Mouse (Mus musculus) spleen, postnatal 36 days (tissue): Measurements from ENCODE around the gene Slc16a10.

Source experiments
- DNase-seq, 2 experiments: peaks; one replicate each; pipeline ENCODE4 v3.0.0; 2022; ENCODE audit warnings: low spot score in 2 of 2, mixed read lengths in 1 of 2

Gene Slc16a10

GRCm38 (mm10) chr10:40068595-40068994 lies 73.5 kb downstream of the Slc16a10 start:
- peak; percentile 49 to 56 for DNase-seq

DNA sequence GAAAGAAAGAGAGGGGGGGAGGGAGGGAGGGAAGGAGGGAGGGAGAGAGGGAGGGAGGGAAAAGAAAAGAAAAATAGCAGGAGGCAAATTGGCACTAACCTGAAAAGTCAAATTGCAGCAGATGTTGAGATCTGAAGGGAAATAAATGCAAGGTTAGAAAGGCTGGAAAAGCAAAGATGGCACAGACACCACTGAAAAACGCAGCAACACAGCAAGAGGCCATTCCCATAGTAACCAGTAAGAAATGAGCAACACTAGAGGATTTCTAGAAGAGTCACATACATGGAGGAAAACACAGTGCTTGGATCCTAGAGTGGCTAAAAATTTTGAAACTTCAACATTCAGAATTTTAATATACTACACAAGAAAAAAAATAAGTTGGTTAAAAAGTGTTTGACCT lies 74.5 kb downstream of the Slc16a10 start:
- no peak for DNase-seq

DNA sequence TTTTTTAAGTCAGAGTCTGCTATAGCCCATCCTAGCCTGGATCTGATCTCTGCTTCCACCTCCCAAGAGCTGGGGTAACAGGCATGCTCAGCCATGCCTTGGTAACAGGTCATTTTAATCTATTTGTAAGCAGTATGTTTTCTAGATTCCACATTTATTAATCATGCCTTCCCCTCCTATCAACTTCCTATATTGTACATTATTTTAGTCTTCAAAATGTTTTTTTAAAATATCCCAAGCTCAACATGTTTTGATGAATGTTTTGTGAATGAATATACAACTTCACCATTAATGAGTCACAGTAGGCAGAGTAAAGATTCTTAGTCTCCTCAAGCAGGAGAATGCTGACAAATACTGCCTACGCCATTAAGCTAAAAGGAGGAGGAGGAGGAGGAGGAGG lies 75.0 kb downstream of the Slc16a10 start:
- DNase-seq = no peak

DNA sequence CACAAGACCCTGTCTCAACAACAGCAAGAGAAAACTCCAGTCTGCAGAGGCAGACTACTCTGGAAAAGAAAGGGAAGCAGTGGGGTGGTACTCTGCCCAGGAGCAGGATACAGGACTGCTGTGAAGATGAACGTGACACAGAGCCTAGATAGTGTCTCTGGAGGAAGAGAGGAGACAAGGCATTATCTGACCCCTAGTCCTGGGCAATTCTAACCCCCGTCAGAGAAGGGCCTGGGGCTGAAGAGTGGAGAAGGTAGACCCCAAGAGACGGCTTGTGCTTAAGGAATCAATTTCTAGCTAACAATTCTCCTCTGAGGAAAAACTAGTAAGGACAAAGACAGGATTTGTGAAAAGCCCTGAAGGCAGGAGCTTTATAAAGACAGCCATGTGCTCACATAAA lies 76.7 kb downstream of the Slc16a10 start:
- no peak for DNase-seq

DNA sequence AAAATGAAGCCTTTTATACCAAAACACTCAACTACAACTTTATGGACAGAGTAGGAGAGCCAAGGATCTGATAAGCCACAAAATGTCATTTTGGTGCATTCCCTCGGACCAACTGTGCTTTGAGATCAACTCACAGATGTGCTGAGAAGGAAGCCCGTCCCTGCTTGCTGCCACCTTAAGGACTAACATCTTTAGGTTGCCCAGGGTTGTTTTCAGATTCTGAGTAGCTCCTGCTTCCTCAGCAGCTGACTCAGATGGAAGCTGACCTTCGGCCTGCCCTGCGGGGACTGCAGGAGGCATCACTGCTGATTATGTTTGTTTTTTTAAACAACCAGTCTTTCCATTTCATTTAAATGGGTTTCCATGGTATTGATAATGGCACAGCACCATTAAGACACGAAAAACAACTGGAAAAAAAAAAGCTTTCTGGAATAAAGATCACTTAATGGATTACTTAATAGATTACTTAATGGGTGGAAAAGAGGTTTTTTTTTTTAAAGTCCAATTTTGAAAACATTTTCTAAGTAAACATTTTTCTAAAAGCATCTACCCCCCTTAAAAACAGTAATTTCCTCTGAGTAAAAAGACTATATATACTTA lies 78.7 kb downstream of the Slc16a10 start:
- no peak for DNase-seq

- DNase-seq = no peak
Measured at GRCm38 (mm10) chr10:40062812-40063211, 79.2 kb downstream of the Slc16a10 start.

DNA sequence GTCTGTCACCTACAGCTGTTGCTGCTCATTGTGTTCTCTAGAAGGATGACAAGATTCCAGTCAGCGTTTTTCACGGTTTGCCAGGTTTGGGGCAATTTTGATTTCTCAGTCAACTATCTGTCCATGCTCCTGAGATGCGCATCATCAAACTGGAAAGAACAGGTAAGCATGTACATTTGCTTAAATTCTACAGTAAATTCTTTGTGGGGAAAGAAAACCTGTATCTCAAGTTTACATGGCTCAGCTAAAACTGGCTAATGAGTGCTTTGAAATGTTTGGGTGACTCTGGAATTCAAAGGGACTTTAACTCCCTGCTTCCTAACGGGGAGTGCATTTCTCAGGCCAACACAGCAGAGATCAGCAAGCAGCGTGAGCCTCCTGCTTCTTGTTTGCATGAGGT lies 80.1 kb downstream of the Slc16a10 start:
- no peak for DNase-seq

- no peak for DNase-seq
Measured at GRCm38 (mm10) chr10:40058786-40059120, 83.3 kb downstream of the Slc16a10 start.

- no peak for DNase-seq
Measured at GRCm38 (mm10) chr10:40058062-40058785, 83.8 kb downstream of the Slc16a10 start.

DNA sequence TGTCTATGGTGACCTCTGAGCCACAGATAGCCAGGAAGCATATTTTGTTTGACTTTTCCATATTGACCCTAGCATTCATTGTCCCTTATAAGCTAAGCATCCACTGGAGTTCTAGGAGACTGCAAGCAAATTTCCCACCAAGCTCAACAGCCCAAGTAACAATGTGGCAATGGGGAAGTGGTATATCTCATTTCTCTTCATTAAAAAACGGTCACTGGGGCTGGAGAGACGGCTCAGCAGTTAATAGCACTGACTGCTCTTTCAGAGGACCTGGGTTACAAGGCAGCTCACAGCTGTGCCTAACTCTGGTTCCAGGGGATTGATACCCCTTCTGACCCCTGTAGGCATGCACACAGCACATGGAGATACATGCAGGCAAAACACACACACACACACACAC lies 84.4 kb downstream of the Slc16a10 start:
- no peak for DNase-seq

DNA sequence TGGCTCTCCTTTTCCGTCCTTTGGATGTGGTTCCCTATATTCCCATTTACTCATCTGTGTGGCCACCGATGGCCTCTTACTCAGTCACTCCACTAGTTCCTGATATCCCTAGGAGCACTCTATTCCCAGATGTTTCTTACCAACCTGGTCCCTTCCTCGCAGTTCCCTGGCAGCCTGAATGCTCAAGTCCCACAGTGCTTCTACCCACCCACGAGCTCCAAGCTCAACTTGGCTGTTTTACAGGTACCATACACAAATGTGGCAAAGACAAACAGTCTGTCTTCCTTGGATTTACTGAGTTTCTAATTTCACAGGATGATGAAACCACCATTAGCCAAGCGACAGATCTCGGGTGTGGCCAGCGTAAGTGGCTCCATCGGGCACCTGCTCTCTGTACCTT lies 87.6 kb downstream of the Slc16a10 start:
- no peak for DNase-seq

DNA sequence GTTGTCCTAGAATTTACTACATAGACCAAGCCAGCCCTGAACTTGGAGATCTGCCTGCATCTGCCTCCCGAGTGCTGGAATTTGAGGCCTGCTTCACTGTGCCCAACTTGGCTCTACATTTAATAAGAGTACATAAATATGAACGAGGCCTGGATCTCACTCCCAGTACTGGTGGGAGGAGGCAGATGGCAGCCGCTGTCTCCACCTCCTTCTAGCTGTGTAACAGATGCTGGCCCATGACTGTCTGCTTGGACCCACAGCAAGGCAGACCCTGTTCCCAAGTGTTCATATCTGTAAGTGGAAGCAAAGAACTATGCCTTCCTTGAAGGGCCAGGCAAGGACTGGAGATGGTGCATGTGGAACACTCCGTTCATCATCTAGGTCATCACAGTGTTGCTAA lies 88.2 kb downstream of the Slc16a10 start:
- DNase-seq = no peak

DNA sequence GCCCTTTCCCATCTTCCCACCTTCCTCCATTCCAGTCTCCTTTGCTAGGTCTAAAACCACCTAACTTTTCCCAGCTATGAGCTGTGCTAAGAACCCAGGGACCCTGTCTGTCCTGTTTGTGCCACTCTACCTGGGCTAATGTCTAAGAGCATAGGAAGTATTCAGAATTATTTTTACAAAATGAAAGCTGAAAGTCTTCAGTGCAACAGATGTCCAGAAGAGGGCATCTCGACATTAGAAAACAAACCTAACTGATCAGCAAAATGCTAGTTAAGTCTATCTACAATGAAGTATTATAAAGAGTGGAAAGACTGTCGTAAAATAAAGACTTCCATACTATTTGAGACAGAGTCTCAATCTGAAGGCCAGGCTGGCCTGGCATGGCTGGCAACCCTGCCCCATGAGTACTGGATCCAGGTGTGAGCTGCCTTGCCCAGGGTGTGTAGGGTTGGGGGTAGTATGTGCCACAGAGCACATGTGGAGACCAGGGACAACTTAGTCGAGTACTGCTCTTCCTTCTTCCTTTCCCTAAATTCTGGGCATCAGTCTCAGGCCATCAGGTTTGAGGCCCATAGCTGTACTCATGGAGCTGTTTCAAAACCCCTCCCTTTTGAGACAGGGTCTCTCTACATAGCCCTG lies 88.7 kb downstream of the Slc16a10 start:
- peak in 1 of 2 experiments; percentile 24 for DNase-seq

GRCm38 (mm10) chr10:40051997-40052396 lies 90.1 kb downstream of the Slc16a10 start:
- no peak for DNase-seq

- DNase-seq = no peak
Measured at GRCm38 (mm10) chr10:40050763-40051162, 91.3 kb downstream of the Slc16a10 start.

- DNase-seq = no peak
Measured at GRCm38 (mm10) chr10:40041339-40041738, 100.7 kb downstream of the Slc16a10 start.

- DNase-seq = no peak
Measured at GRCm38 (mm10) chr10:40036686-40037560, 105.1 kb downstream of the Slc16a10 start.

DNA sequence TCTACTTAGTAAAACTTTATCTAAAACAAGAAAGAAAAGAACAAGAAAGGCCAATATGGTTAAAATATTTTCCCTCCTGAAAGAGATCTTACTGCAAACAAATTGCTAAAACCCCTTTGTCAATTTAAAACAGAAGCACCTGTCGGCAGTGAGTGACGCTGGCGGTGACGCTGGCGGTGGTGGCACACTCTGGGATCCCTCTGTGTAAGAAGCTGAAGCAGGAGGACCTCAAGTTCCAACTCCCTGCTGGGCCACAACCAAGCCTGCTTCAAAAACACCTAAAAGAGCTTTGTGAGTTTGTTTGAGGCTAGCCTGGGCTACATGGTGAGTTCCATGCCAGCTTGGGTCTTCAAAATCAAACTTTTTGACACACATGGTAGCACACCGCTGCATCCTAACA lies 107.1 kb downstream of the Slc16a10 start:
- DNase-seq = no peak

DNA sequence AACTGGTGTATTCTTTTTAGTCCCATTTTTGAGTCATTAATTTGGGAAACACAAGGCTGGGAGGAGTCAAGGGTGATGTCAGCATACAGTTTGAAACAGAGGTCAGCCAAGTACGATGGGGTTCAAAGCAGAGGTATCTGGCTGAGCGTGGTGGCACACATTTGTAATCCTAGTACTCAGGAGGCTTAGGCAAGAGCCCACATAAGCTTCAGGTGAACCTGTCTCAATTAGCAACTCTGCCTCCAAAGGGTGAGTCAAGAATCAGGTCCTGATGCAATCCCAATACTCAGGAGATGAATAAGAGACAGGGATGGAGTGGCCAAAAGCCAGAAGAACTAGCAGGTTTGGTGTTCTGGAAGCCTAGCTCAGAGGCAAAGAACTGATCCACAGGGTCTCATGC lies 109.2 kb downstream of the Slc16a10 start:
- DNase-seq = no peak

DNA sequence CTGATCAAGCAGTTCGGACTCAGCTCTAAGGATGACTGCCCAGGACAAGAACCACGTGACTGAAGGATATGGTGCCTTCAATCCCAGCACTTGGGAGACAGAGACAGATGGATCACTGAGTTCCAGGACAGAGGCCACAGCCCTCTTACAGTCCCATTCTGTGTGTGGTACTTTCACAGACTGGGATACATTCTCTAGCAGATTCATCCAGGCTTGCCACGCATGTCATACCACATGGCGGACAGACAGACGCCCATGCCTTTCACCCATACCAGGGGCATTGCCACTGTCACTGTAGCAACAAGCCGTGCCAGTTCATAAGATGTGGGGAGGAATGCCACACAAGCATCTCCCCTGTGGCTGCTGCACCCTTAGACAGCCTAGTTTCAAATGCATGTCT lies 111.3 kb downstream of the Slc16a10 start:
- DNase-seq = no peak

- no peak for DNase-seq
Measured at GRCm38 (mm10) chr10:40029610-40030009, 112.4 kb downstream of the Slc16a10 start.

DNA sequence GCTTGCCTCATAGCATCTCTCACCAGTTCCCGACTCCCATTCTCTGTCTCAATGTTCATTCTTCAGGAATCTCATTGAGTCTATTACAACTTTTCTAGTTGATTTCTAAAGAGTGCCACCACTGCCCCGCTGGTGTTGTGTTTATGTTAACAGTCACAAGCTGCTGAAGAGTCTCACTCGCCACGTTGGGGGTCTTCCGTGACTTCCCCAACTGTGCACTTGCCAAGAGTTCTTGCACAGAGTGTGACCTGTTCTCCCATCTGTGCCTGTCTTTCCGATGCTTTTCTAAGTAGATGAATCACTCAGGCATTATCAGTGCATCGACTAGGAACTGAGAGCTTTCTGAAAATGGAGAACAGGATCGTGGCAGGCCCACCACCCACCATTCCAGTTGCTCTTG lies 114.0 kb downstream of the Slc16a10 start:
- no peak for DNase-seq
